Mouse (Mus musculus) spleen, adult 2 months (tissue): ENCODE results near the gene Fam19a3.

Experiments
- CTCF ChIP-seq: fragments of 200-500 bp; IDR thresholded peaks from 2 replicates; pipeline ENCODE4 v1.5.1; 2011; ENCODE audit warnings: mild to moderate bottlenecking, inconsistent platforms; ENCODE audit not compliant: insufficient read depth, insufficient read length, insufficient replicate concordance; ENCODE audit errors: extremely low read depth
- POLR2A ChIP-seq: fragments of 200-500 bp; IDR thresholded peaks from 2 replicates; pipeline ENCODE4 v1.6.1; 2011; ENCODE audit warnings: low read depth, low read length, inconsistent platforms

DNA sequence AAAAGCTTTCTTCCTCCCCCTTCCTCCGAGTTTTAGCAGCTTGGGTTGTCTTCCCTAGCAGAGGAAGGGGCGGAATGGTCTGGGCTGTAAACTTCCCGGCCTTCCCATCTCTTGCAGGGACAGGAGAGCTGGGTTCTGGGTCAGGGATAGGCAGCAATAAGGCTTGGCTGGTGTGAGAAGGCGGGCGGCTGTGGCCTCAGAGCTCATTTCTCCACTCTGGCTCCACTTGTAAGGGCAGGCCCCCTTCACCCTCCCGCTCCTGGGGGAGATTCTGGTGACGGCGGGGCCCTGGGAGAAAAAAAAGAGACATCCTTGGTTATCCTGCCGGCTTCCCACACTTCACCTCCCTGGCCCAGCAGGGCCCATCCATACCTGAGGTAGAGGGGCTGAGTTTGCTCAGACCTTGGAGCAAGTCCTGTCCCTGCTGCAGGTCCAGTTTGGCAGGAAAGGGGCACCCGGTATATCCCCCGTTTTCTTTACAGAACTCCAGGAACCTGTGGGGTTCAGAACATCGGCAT is 13.4 kb upstream of the Fam19a3 start:
- TF ChIP-seq CTCF: no peak
- TF ChIP-seq POLR2A: no peak
